Mouse (Mus musculus) stomach, embryonic 16.5 days (tissue): ENCODE data around the gene Clstn2. TPM values are rescaled to one million over a fixed set of nuclear protein-coding genes. Genes with fewer than 3 reads are reported as not detected.

ENCODE experiments used
- ATAC-seq: fragments of 200-750 bp; cut with Nextera tagmentation; 2 replicates; pipeline ENCODE4 v1.8.0; 2017; ENCODE audit warnings: moderate number of reproducible peaks, moderate TSS enrichment; ENCODE audit not compliant: insufficient read depth, low FRiP score
- H3K27ac ChIP-seq: fragments of 300-500 bp; sonication (generic); 2 replicates; pipeline ENCODE4 v1.5.1; 2014; ENCODE audit warnings: low read length
- H3K27me3 ChIP-seq: fragments of 300-500 bp; sonication (generic); 2 replicates; pipeline ENCODE4 v1.6.1; 2014; ENCODE audit warnings: low read length, control low read depth, mixed read lengths; ENCODE audit not compliant: control insufficient read depth, insufficient read depth
- H3K36me3 ChIP-seq: fragments of 300-500 bp; sonication (generic); 2 replicates; pipeline ENCODE4 v1.6.1; 2014; ENCODE audit warnings: low read length; ENCODE audit not compliant: control insufficient read depth, insufficient read depth
- H3K4me1 ChIP-seq: fragments of 300-500 bp; sonication (generic); 2 replicates; pipeline ENCODE4 v1.6.1; 2014; ENCODE audit warnings: low read length, control low read depth, mixed read lengths; ENCODE audit not compliant: control insufficient read depth, insufficient read depth
- H3K4me2 ChIP-seq: fragments of 300-500 bp; sonication (generic); 2 replicates; pipeline ENCODE4 v1.6.1; 2014; ENCODE audit warnings: low read depth, low read length, mixed read lengths
- H3K4me3 ChIP-seq: fragments of 300-500 bp; sonication (generic); replicated peaks from 2 replicates; pipeline ENCODE4 v1.5.1; 2014; ENCODE audit warnings: mild to moderate bottlenecking, low read length
- H3K9ac ChIP-seq: fragments of 300-500 bp; sonication (generic); 2 replicates; pipeline ENCODE4 v1.6.1; 2014; ENCODE audit warnings: low read length
- H3K9me3 ChIP-seq: fragments of 300-500 bp; sonication (generic); replicated peaks from 2 replicates; pipeline ENCODE4 v1.6.1; 2016; ENCODE audit warnings: low read length, control low read depth; ENCODE audit not compliant: control insufficient read depth
- WGBS: fragments of 180-500 bp; shearing (Covaris S2); extraction: QIAGEN DNeasy Blood & Tissue Kit; methylation state at CpG from one replicate; pipeline ENCODE4 v1.1.7; 2014; 5-methylcytosine and 5-hydroxymethylcytosine counted together
- polyA plus RNA-seq: library from polyadenylated mRNA; unstranded; fragments of >200 nt; fragmentation: Nextera tagmentation; extraction: Ambion mirVana; gene quantifications from 2 replicates; pipeline ENCODE4 v1.2.1, GENCODE M21; 2015

The Clstn2 gene
- polyA plus RNA-seq, 1 experiment from 2014 or later = 1.0 TPM

DNA sequence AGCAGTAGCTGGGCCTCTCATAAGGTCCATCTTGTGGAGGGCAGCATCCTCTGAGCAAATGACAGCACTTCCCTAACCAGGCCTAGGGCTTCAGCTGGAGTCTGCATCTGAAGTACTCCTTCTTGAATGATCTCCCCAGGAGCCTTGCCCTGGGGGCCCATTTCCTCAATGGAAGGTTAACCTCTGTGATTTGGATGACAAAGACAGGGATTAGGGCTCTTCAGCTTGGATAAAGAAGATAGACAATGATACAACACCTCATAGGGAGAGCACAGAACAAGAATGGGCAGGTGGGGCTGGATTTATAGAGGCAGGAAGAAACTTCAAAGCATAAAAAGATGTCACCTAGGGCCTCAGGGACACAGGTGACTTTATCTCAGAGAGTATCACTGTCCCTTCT, 180.1 kb downstream of the Clstn2 start:
- Histone ChIP-seq H3K27ac (no peak overlapping the region), H3K9me3 (no peaks in the 10 kb centered on the region), H3K9ac (no peak overlapping the region), H3K4me2 (no peak overlapping the region), H3K27me3 (no peaks in the 10 kb centered on the region), H3K4me3 (no peak overlapping the region), H3K36me3 (no peaks in the 10 kb centered on the region), H3K4me1 (no peaks in the 10 kb centered on the region; the same call in 1 of the 2 replicates)
- ATAC-seq = no peak

DNA sequence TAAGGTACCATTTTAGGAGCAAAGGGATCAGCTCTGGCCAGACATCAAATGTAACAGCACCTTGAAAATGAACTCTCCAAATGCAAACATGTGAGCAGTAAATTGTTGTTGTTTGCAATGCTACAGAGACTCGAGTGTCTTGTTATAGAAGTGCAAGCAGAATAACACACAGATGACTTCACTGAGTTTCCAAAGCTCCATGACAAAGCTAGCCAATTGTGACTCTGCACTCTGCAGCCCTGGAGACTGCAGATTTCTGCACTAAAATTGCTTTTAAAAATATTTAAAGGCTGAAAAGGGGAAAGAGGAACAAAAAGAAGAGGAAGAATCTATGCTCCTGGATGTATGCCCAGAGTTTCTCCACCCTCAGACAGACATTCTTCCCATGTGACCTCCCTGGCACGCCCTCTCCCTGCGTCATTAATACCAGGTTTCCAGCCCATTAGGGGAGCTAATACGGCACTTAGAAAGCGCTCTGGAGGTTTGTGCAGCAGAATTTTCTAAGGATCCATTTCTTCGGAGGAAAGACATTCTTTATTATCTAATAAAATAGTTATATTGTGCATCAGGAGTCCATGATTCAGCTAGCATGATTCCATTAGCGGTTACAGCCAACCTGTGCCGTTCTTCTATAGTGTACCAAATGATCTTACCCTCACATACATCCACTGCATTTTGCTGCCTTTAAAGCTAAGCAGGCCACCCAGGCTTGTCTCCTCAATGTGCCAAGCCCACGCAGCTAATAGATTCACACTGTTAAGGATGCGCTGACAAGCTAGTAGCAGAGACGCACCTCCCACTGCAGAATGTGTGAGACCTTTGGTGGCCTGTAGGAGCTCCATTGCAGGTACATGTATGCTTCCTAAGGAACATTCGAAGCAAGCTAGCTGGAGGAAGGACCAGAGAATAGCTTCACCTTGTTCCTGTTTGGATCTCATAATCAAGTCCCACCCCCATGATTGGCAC, 184.8 kb downstream of the Clstn2 start:
- ATAC-seq = no peak
- H3K9ac ChIP-seq = no peak overlapping the region
- whole genome bisulfite sequencing = 67% methylated on average over 12 of the region's 12 CpGs
- H3K4me2 ChIP-seq = no peak overlapping the region
- no peaks in the 10 kb centered on the region for H3K36me3 ChIP-seq
- H3K4me3 ChIP-seq = no peak overlapping the region
- H3K27me3 ChIP-seq = no peaks in the 10 kb centered on the region
- no peaks in the 10 kb centered on the region for H3K9me3 ChIP-seq
- no peaks in the 10 kb centered on the region; the same call in 1 of the 2 replicates for H3K4me1 ChIP-seq
- no peak overlapping the region for H3K27ac ChIP-seq

DNA sequence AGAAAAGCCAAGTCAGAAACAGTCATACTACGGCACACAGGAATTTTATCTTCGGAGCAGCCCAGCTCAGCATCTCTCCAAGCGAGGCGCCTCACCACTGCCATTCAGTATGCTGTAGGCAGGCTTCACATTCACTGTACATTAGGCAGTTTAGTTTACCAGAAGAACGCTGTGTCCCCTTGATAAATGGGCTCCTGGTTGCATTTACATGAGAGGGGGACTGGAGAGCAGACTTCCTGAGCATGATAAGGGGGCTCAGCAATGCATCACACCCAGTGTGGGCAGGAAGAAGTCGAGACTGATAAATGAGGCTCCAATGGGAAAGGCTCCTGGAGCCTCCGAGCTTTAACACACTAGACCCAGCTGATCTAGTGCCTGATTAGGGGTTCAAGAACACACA, 190.9 kb downstream of the Clstn2 start:
- Histone ChIP-seq H3K4me1 (no peaks in the 10 kb centered on the region), H3K27ac (no peak overlapping the region), H3K4me3 (no peak overlapping the region), H3K9ac (no peak overlapping the region), H3K4me2 (no peak overlapping the region), H3K9me3 (no peaks in the 10 kb centered on the region), H3K27me3 (no peaks in the 10 kb centered on the region), H3K36me3 (no peaks in the 10 kb centered on the region)
- 36% methylated on average over 7 of the region's 7 CpGs for WGBS
- no peak for ATAC-seq

DNA sequence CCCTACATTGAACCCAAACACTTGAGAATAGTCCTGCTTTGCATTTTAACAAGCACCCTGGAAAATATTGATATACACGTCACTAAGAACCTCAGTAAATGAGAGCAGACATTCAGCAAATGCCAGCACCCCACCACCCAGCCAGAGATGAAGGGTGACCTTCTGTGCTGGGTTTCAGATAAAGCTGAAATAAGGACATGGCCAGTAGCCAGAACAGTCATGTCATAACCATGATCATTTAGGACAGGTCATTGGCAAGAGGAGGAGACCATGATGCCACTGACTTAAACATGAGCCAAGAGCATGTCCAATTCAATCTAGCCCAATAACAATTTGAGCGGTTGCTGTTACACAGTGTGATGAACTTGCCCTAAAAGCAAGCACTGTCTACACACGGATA, 201.8 kb downstream of the Clstn2 start:
- no peaks in the 10 kb centered on the region for H3K36me3 ChIP-seq
- no peak overlapping the region for H3K4me3 ChIP-seq
- no peak overlapping the region for H3K4me2 ChIP-seq
- ATAC-seq = no peak
- H3K4me1 ChIP-seq = no peaks in the 10 kb centered on the region
- H3K27ac ChIP-seq = no peak overlapping the region
- H3K27me3 ChIP-seq = no peaks in the 10 kb centered on the region
- WGBS = 88% methylated on average over 3 of the region's 3 CpGs
- H3K9ac ChIP-seq = no peak overlapping the region
- no peaks in the 10 kb centered on the region for H3K9me3 ChIP-seq

DNA sequence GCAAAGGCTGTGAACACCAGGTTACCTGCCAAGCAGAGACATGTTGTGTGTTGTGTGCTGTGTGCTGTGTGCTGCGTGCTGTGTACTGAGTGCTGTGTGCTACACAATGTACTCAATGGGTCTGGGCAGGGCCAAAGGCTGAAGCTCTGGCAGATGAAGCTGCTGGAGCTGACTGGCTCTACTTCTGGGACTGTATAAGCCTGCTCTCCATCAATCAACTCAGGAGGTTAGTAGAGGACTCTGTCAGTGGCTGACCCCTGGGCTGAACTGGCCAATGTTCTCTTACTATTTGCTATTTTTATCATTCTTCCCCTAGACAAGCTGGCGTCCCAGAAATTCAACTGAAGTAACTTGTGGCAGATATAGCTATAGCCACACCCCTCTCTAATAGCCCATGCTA, 203.1 kb downstream of the Clstn2 start:
- no peaks in the 10 kb centered on the region for H3K27me3 ChIP-seq
- H3K9ac ChIP-seq = no peak overlapping the region
- H3K4me3 ChIP-seq = no peak overlapping the region
- no peak overlapping the region for H3K27ac ChIP-seq
- no peaks in the 10 kb centered on the region for H3K36me3 ChIP-seq
- WGBS = 48% methylated on average over 2 of the region's 2 CpGs
- no peak overlapping the region for H3K4me2 ChIP-seq
- H3K9me3 ChIP-seq = no peaks in the 10 kb centered on the region
- no peaks in the 10 kb centered on the region for H3K4me1 ChIP-seq
- ATAC-seq = no peak

DNA sequence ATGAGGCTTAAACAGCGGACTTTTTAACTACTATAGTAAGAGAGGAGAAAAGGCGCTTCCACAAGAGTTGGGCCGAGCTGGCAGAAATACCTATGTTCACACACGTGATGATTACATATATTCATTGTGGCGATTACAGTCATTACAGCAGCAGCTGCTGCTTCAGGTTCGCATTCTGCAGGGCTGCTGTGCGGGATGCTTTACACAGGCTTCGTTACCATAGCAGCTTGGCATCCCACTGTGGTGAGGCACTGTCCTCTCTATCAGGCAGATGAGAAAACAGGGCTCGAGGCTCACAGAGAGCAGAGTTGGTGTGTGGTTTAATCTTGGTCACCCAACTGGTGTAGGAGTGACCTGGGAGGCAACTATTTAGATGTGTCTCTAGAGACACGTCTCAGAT, 205.3 kb downstream of the Clstn2 start:
- H3K4me1 ChIP-seq = no peaks in the 10 kb centered on the region
- 75% methylated on average over 10 of the region's 10 CpGs for WGBS
- H3K36me3 ChIP-seq = no peaks in the 10 kb centered on the region
- no peak for ATAC-seq
- H3K9ac ChIP-seq = no peak overlapping the region
- no peak overlapping the region for H3K4me3 ChIP-seq
- H3K27me3 ChIP-seq = no peaks in the 10 kb centered on the region
- H3K9me3 ChIP-seq = no peaks in the 10 kb centered on the region
- H3K4me2 ChIP-seq = no peak overlapping the region
- no peak overlapping the region for H3K27ac ChIP-seq

DNA sequence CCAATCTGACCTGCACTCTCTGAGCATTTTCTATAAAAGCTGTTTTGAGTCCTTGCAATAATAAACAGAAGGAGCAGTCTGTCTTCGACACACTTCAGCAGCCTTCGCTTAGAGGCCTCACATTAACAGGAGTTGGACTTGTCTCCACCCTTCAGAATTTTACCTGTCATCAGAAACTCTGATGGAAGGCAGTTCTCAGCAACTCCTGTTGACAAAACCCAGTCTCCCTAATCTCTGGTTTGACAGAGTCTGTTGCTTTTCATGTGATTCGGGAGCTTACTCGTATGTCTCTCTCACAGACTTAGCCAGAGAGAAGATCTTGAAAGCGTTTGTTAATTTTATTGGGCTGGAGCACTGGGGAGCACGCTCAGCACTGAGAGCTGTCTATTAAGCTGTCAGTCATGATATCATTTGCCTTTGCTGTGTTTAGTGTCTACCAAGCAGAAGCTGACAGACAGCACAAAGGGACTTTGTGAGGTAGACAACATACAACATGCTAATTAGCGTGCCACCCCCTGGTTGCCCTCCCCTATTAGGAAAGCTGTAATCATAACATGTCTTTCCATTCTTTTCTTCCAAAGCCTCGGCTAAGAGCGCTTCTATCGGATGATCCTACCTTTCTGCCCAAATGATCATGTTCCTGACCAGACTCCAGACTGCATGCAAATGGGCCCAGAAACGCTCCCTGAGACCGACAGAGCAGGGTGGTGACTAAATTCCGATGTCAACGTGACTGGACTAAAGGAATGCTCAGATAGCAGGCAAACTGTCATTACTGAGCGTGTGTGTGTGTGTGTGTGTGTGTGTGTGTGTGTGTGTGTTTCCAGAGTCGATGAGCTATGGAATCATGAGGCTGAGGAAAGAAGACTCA, 206.7 kb downstream of the Clstn2 start:
- WGBS = 61% methylated on average over 16 of the region's 16 CpGs
- Histone ChIP-seq H3K9me3 (no peaks in the 10 kb centered on the region), H3K27ac (no peak overlapping the region), H3K9ac (no peak overlapping the region), H3K36me3 (no peaks in the 10 kb centered on the region), H3K4me2 (no peak overlapping the region), H3K27me3 (no peaks in the 10 kb centered on the region), H3K4me1 (no peaks in the 10 kb centered on the region), H3K4me3 (no peak overlapping the region)
- no peak for ATAC-seq

DNA sequence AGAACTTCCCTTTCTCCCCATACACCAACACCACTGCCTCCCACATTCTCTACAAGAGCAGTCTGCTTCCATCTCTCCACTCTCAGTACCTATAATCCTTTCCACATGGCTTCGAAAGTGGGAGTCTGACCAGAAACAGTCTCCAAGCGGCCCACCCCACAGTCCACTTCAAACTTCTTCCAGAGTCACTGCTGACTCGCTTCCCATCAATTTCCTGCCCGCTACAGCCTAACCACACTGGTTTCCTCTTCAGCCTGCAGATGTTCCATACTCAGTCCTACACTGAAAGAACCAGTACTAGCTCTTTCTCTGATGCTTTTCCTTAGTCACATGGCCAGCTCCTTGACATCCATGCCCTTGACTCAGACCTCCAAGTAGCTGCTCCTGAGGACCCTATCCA, 215.9 kb downstream of the Clstn2 start:
- 65% methylated on average over 4 of the region's 4 CpGs for WGBS
- no peaks in the 10 kb centered on the region for H3K27me3 ChIP-seq
- no peak overlapping the region for H3K9ac ChIP-seq
- no peaks in the 10 kb centered on the region for H3K9me3 ChIP-seq
- H3K27ac ChIP-seq = no peak overlapping the region
- no peaks in the 10 kb centered on the region for H3K4me1 ChIP-seq
- no peak for ATAC-seq
- no peak overlapping the region for H3K4me2 ChIP-seq
- no peak overlapping the region for H3K4me3 ChIP-seq
- H3K36me3 ChIP-seq = no peaks in the 10 kb centered on the region
